Mouse (Mus musculus): ENCODE measurements around the gene Necab2. TPM values are rescaled to one million over a fixed set of nuclear protein-coding genes. Genes with fewer than 3 reads are reported as not detected.

The Necab2 gene
- polyA plus RNA-seq (2014; fragmentation: Illumina TruSeq; extraction: RNeasy Lipid Tissue Mini Kit (QIAGEN cat#74804); ENCODE audit: low replicate concordance), result not detected

GRCm38 (mm10) chr8:119446211-119446989, at the start of gene Necab2:
Gene Necab2 (plus strand): TSS chr8:119446719.

DNA sequence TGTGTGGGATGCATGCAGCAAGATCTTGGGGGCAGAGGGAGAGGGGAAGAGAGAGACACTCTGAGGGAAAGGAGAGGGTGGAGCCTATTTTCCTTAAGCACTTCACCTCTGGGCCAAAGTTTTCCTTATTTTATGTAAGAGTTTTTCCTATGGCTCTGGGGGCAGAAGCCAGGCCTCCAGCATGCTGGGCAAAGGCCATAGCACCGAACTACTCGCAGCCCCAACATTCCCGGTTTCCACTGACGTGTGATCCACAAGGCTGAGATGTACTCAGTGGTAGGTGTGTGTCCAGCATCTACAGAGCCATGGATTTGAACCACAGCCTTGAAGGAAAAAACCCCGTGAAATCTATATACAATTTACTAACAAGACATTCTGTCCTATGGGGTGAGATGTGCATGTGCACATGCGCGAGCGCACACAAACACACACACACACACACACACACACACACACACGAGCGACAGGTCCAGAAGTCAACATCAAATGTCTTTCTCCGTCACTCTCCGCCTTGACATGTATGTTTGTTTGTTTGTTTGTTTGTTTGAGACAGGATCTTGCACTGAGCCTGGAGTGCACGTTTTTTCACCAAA, 12.8 kb upstream of the Necab2 start, which contains the start of gene Osgin1:
Osgin1 (plus strand) TSS at position 543 of the 593 bp plus-strand sequence.

GRCm38 (mm10) chr8:119501598-119501997, 55.1 kb downstream of the Necab2 start, which contains the start of gene Slc38a8:
Gene Slc38a8 (minus strand): TSS chr8:119501698.

Other genes starting within 250 kb of the Necab2 start
- 166 TPM for gene Hsbp1, start 102.2 kb upstream of the Necab2 start, polyA plus RNA-seq (2014; fragmentation: Illumina TruSeq; extraction: RNeasy Lipid Tissue Mini Kit (QIAGEN cat#74804); ENCODE audit: low replicate concordance)
- 0.26 TPM for gene Mlycd, start 51.8 kb upstream of the Necab2 start, polyA plus RNA-seq (2014; fragmentation: Illumina TruSeq; extraction: RNeasy Lipid Tissue Mini Kit (QIAGEN cat#74804); ENCODE audit: low replicate concordance)
- 0.33 TPM for gene Osgin1, start 12.6 kb upstream of the Necab2 start, polyA plus RNA-seq (2014; fragmentation: Illumina TruSeq; extraction: RNeasy Lipid Tissue Mini Kit (QIAGEN cat#74804); ENCODE audit: low replicate concordance)
- 0.30 TPM for gene Slc38a8, start 55.0 kb downstream of the Necab2 start, polyA plus RNA-seq (2014; fragmentation: Illumina TruSeq; extraction: RNeasy Lipid Tissue Mini Kit (QIAGEN cat#74804); ENCODE audit: low replicate concordance)
- gene Mbtps1, start 112.0 kb downstream of the Necab2 start, polyA plus RNA-seq (2014; fragmentation: Illumina TruSeq; extraction: RNeasy Lipid Tissue Mini Kit (QIAGEN cat#74804); ENCODE audit: low replicate concordance), result 27.7 TPM
- 11.4 TPM for gene Hsdl1, start 128.5 kb downstream of the Necab2 start, polyA plus RNA-seq (2014; fragmentation: Illumina TruSeq; extraction: RNeasy Lipid Tissue Mini Kit (QIAGEN cat#74804); ENCODE audit: low replicate concordance)
- gene Dnaaf1, start 128.5 kb downstream of the Necab2 start, polyA plus RNA-seq (2014; fragmentation: Illumina TruSeq; extraction: RNeasy Lipid Tissue Mini Kit (QIAGEN cat#74804); ENCODE audit: low replicate concordance), result 0.41 TPM
- not detected for gene Taf1c, start 158.5 kb downstream of the Necab2 start, polyA plus RNA-seq (2014; fragmentation: Illumina TruSeq; extraction: RNeasy Lipid Tissue Mini Kit (QIAGEN cat#74804); ENCODE audit: low replicate concordance)
- not detected for gene Adad2, start 166.0 kb downstream of the Necab2 start, polyA plus RNA-seq (2014; fragmentation: Illumina TruSeq; extraction: RNeasy Lipid Tissue Mini Kit (QIAGEN cat#74804); ENCODE audit: low replicate concordance)
- gene Kcng4, start 189.0 kb downstream of the Necab2 start, polyA plus RNA-seq (2014; fragmentation: Illumina TruSeq; extraction: RNeasy Lipid Tissue Mini Kit (QIAGEN cat#74804); ENCODE audit: low replicate concordance), result not detected
- gene Wfdc1, start 219.6 kb downstream of the Necab2 start, polyA plus RNA-seq (2014; fragmentation: Illumina TruSeq; extraction: RNeasy Lipid Tissue Mini Kit (QIAGEN cat#74804); ENCODE audit: low replicate concordance), result 2.6 TPM